Mouse (Mus musculus): Measurements from ENCODE around the gene Alox5.

DNA sequence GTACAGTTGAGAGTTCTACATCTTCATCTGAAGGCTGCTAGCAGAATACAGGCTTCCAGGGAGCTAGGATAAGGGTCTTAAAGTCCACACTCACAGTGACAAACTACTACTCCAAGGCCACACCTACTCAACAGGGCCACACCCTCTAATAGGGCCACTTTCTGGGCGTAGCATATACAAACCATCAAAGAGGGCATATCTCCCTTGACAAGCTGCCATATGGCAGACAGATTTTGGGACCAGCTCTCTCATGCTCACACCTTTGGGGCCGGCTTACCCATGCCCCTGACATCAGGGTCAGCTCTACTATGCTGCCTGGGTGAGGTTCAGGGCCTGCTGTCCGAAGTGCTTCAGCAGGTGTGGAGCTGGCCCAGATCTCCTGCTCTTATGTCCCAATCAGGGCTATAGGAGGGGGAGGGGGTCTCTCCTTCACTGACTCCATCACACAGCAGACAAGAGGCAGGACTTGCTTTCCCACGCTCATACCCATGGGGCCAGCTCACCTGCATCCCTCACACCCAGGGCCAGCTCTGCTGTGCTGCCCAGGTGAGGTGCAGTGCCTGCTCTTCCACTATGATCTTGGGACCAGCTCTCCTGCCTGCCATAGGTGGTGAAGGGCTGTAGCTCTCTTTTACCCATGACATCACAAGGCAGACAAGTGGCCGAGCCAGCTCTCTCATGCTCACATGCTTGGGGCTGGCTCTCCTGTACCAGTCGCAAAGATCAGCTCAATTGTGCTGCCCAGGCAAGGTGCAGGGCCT lies 90.6 kb downstream of the Alox5 start:
- TF ChIP-seq CTCF (IDR thresholded peaks at IDR 0.05; ENCODE audit: low read depth, low read length) (no peak), TAL1 (conservative IDR thresholded peaks at IDR 0.05; ENCODE audit: low read depth, low read length) (no peak), GATA1 (IDR thresholded peaks at IDR 0.05; ENCODE audit: borderline replicate concordance, low read length) (no peak)
